Mouse (Mus musculus) neutrophil, adult 59 days (primary cell): Measurements from ENCODE around the gene Olfr351. TPM values are rescaled to one million over a fixed set of nuclear protein-coding genes. Genes with fewer than 3 reads are reported as not detected.

Source experiments
- total RNA-seq, 2 experiments: library from RNA; stranded (reverse); gene quantifications; 1 replicate in 1 of 2; 2 replicates in 1 of 2; pipeline ENCODE4 v1.2.4; 2023

The Olfr351 gene
- not detected for total RNA-seq

GRCm38 (mm10) chr2:36862560-36862959 lies at the start of gene Olfr351:
Olfr351 (minus strand) TSS chr2:36862660.

GRCm38 (mm10) chr2:36905380-36905779 lies 42.9 kb upstream of the Olfr351 start, which contains the start of gene Olfr354:
Olfr354 (plus strand) TSS chr2:36905680.

GRCm38 (mm10) chr2:36892836-36893235 lies 30.4 kb upstream of the Olfr351 start, which contains the start of gene Olfr353:
Olfr353 (minus strand) TSS chr2:36892936.

GRCm38 (mm10) chr2:36868160-36868559 lies 5.7 kb upstream of the Olfr351 start, which contains the start of gene Olfr352:
Olfr352 (plus strand) TSS chr2:36868460.

GRCm38 (mm10) chr2:36846010-36846409 lies 16.4 kb downstream of the Olfr351 start, which contains the start of gene Olfr350:
Olfr350 (plus strand) TSS chr2:36846310.

GRCm38 (mm10) chr2:36816932-36817331 lies 45.5 kb downstream of the Olfr351 start, which contains the start of gene Olfr3:
Olfr3 (minus strand) TSS chr2:36817032.

Other genes starting within 250 kb of the Olfr351 start
- gene Olfr345, start 222.6 kb downstream of the Olfr351 start, total RNA-seq, result not detected
- gene Olfr346, start 176.9 kb downstream of the Olfr351 start, total RNA-seq, result not detected
- gene Olfr347, start 130.8 kb downstream of the Olfr351 start, total RNA-seq, result not detected
- not detected for gene Olfr348, start 78.4 kb downstream of the Olfr351 start, total RNA-seq
- gene Olfr50, start 72.1 kb downstream of the Olfr351 start, total RNA-seq, result not detected
- gene Olfr3, start 45.6 kb downstream of the Olfr351 start, total RNA-seq, result not detected
- gene Olfr350, start 16.4 kb downstream of the Olfr351 start, total RNA-seq, result not detected
- gene Olfr352, start 5.8 kb upstream of the Olfr351 start, total RNA-seq, result not detected
- gene Olfr353, start 30.3 kb upstream of the Olfr351 start, total RNA-seq, result not detected
- not detected for gene Olfr354, start 43.0 kb upstream of the Olfr351 start, total RNA-seq
- not detected for gene Olfr355, start 66.2 kb upstream of the Olfr351 start, total RNA-seq
- gene Olfr356, start 74.5 kb upstream of the Olfr351 start, total RNA-seq, result not detected
- gene Olfr357, start 131.2 kb upstream of the Olfr351 start, total RNA-seq, result not detected
- gene Olfr358, start 146.7 kb upstream of the Olfr351 start, total RNA-seq, result not detected
- not detected for gene Olfr360, start 203.1 kb upstream of the Olfr351 start, total RNA-seq
- gene Olfr361, start 226.6 kb upstream of the Olfr351 start, total RNA-seq, result not detected